Mouse (Mus musculus): Measurements from ENCODE around the gene Axl.

Axl gene

GRCm38 (mm10) chr7:25788220-25789128, at the start of gene Axl:
Gene Axl, minus strand, starts transcription at chr7:25788705.
- peak; percentile 59 to 70 for DNase-seq (ENCODE audit: low spot score in 2 of 2)

GRCm38 (mm10) chr7:25835188-25835891, 46.8 kb upstream of the Axl start:
- DNase-seq (ENCODE audit: low spot score in 2 of 2), result no peak

GRCm38 (mm10) chr7:25831557-25832530, 43.3 kb upstream of the Axl start:
- DNase-seq (ENCODE audit: low spot score in 2 of 2), result no peak

- no peak for DNase-seq (ENCODE audit: low spot score in 2 of 2)
Observed at GRCm38 (mm10) chr7:25830251-25830650, 41.7 kb upstream of the Axl start.

GRCm38 (mm10) chr7:25827199-25827598, 38.7 kb upstream of the Axl start:
- no peak for DNase-seq (ENCODE audit: low spot score in 2 of 2)

GRCm38 (mm10) chr7:25826029-25826428, 37.5 kb upstream of the Axl start:
- no peak for DNase-seq (ENCODE audit: low spot score in 2 of 2)

- DNase-seq (ENCODE audit: low spot score in 2 of 2), result no peak
Observed at GRCm38 (mm10) chr7:25825043-25825442, 36.5 kb upstream of the Axl start.

GRCm38 (mm10) chr7:25816241-25816919, 27.9 kb upstream of the Axl start, which contains the start of gene Cyp2s1:
Gene Cyp2s1, minus strand, starts transcription at chr7:25816913.
- DNase-seq (ENCODE audit: low spot score in 2 of 2), result peak; percentile 39 to 41

GRCm38 (mm10) chr7:25815571-25815970, 27.1 kb upstream of the Axl start:
- no peak for DNase-seq (ENCODE audit: low spot score in 2 of 2)

GRCm38 (mm10) chr7:25814711-25815110, 26.2 kb upstream of the Axl start:
- DNase-seq (ENCODE audit: low spot score in 2 of 2), result no peak

- DNase-seq (ENCODE audit: low spot score in 2 of 2), result no peak
Observed at GRCm38 (mm10) chr7:25812195-25812594, 23.7 kb upstream of the Axl start.

GRCm38 (mm10) chr7:25811716-25812115, 23.2 kb upstream of the Axl start:
- DNase-seq (ENCODE audit: low spot score in 2 of 2), result no peak

- peak; percentile 84 to 87 for DNase-seq (ENCODE audit: low spot score in 2 of 2)
Observed at GRCm38 (mm10) chr7:25805631-25806343, 17.3 kb upstream of the Axl start.

- DNase-seq (ENCODE audit: low spot score in 2 of 2), result peak in 1 of 2 experiments; percentile 52
Observed at GRCm38 (mm10) chr7:25804792-25805191, 16.3 kb upstream of the Axl start.

- DNase-seq (ENCODE audit: low spot score in 2 of 2), result no peak
Observed at GRCm38 (mm10) chr7:25803460-25803859, 15.0 kb upstream of the Axl start.

- no peak for DNase-seq (ENCODE audit: low spot score in 2 of 2)
Observed at GRCm38 (mm10) chr7:25802241-25803125, 14.0 kb upstream of the Axl start.

- no peak for DNase-seq (ENCODE audit: low spot score in 2 of 2)
Observed at GRCm38 (mm10) chr7:25801031-25801430, 12.5 kb upstream of the Axl start.

- no peak for DNase-seq (ENCODE audit: low spot score in 2 of 2)
Observed at GRCm38 (mm10) chr7:25799369-25799768, 10.9 kb upstream of the Axl start.

- DNase-seq (ENCODE audit: low spot score in 2 of 2), result no peak
Observed at GRCm38 (mm10) chr7:25798540-25798939, 10.0 kb upstream of the Axl start.

Measured in right cerebral cortex, postnatal 10 days (tissue).